Mouse (Mus musculus): Measurements from ENCODE around the gene Suv39h1. TPM values are rescaled to one million over a fixed set of nuclear protein-coding genes. Genes with fewer than 3 reads are reported as not detected.
"Not testable (repeated sequence)": the region's sequence is repeated elsewhere in the genome, so short reads cannot be mapped to it uniquely, and the experiment has no call there.

Gene Suv39h1
- total RNA-seq, 2 experiments from 2014 or later, result 4.1 to 5.0 TPM

DNA sequence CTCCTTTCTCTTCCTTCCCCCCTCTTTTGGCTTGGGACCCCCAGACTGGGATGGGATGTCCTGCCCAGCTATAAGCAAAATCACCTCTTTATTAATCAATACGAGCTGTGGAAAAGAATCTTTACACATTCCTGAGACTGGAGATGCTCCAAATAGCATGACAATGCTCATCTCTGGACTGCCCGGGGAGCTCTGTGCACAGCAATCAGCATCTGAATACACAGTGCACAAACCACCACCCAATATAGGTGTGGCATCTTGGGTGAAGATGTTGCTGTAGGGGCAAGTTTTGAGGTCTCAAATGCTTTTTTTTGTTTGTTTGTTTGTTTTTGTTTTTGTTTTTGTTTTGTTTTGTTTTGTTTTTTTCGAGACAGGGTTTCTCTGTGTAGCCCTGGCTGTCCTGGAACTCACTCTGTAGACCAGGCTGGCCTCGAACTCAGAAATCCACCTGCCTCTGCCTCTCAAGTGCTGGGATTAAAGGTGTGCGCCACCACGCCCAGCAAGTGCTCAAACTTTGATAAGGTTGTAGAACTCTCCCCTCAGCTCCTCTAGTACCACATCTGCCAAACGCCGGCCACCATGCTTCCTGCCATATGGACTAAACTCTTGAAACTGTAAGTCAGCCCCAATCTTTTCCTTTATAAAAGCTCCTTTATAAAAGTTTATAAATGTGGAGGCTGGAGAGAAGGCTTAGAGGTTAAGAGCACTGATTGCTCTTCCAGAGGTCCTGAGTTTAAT, 23.3 kb downstream of the Suv39h1 start:
- intact Hi-C loops (cut with DNase I); DNase-seq (ENCODE audit: low spot score): not testable (repeated sequence)

DNA sequence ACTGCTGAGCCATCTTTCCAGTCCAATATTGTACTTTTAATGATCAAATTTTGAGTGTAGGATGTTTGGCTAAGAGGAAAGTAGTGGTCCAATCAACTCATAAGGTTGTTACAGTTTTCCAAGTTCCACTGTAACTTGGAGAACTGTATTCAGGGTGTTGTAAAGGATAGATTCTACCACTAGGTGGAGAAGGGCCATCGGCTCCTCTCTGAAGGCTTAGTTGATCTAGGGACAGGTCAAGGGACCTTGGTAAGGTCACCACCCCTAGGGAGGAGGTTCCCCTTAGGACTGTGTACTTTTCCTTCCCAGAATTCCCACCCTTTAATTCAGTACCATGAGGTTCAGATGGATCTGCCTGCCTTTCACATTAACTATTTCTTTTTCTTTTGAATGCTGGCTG, 41.6 kb downstream of the Suv39h1 start:
- no peak for DNase-seq (ENCODE audit: low spot score)
- intact Hi-C loops (cut with DNase I), result no loop called here

- intact Hi-C loops (cut with DNase I), result no loop called here
- no peak for DNase-seq (ENCODE audit: low spot score)
These were observed 47.7 kb downstream of the Suv39h1 start for GRCm38 (mm10) chrX:8026811-8027210.

GRCm38 (mm10) chrX:8024795-8025194, 49.8 kb downstream of the Suv39h1 start:
- intact Hi-C loops (cut with DNase I), result no loop called here
- DNase-seq (ENCODE audit: low spot score), result no peak

- no peak for DNase-seq (ENCODE audit: low spot score)
- intact Hi-C loops (cut with DNase I), result no loop called here
These were observed 54.3 kb downstream of the Suv39h1 start for GRCm38 (mm10) chrX:8020111-8020778.

- no peak for DNase-seq (ENCODE audit: low spot score)
- intact Hi-C loops (cut with DNase I), result no loop called here
These were observed 56.3 kb downstream of the Suv39h1 start, which contains the start of gene Glod5 for GRCm38 (mm10) chrX:8018286-8018685. Glod5 (minus strand) TSS chrX:8018492.

DNA sequence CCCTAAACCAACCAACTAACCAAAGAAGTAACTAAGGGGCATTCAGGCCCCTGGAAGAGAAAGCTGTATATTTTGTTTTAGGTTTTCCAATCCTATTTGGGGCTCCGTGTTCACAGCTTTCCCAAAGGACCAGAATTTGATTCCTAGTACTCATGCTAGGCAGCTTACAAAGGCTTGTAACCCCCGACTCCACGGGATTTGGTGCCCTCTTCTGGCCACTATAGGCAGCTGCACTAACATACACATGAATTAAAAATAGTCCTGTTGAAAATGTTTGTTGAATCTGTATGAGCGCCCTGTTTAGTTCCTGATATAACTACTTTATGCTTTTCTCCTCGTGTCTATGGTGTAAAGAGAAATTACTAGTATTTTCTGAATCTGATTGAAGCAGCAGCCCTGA, 57.4 kb downstream of the Suv39h1 start:
- intact Hi-C loops (cut with DNase I), result loop anchor here (2.0 kb wide), 2 partner anchors 100 to 162 kb away; no protein-coding TSS in a partner anchor
- no peak for DNase-seq (ENCODE audit: low spot score)

DNA sequence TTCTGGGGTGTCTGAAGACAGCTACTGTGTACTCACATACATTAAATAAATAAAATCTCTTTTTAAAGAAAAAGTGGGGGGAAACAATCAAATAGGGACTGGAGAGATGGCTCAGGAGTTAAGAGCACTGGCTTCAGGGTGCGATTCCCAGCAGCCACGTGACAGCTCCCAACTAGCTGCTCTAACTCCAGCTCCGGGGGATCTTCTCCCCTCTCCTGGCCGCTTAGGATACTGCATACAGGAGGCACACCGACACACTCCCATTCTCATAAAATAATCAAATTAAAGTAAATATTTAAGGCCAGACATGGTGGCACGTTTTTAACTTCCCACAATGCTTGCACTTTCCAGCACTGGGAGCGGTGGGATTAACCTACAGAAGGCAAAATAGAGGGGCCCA, 58.9 kb downstream of the Suv39h1 start:
- not testable (repeated sequence) for DNase-seq (ENCODE audit: low spot score)
- intact Hi-C loops (cut with DNase I), result loop anchor here (2.0 kb wide), 2 partner anchors 99 to 161 kb away; no protein-coding TSS in a partner anchor

- intact Hi-C loops (cut with DNase I), result no loop called here
- no peak for DNase-seq (ENCODE audit: low spot score)
These were observed 60.8 kb downstream of the Suv39h1 start for GRCm38 (mm10) chrX:8013569-8014314.

DNA sequence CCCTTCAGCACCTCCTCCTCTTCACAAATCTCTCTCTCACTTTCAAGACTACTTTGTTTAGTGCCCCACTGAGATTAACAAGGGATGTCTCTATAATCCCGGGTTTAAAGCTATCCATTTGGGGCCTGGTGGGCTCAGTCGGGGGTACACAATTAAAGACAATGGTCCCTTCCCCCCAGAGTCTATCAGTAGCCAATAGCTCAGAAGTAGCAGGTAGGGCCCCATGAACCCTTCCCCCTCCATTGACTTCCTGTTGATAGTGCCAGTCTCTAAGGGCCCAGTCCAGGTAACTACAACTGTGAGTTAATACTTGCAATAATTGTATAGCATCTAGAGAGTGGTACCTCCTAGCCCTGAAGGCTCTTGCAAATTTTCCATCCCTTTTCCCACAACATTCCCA, 61.4 kb downstream of the Suv39h1 start:
- no peak for DNase-seq (ENCODE audit: low spot score)
- intact Hi-C loops (cut with DNase I), result no loop called here

Other genes with a start within 250 kb of the Suv39h1 start
- 10 to 100 TPM; 25.7 to 28.5 TPM for gene Otud5, start 233.4 kb downstream of the Suv39h1 start, total RNA-seq (2021)
- 1 to 10 TPM; 2.2 to 3.1 TPM for gene Pim2, start 196.5 kb downstream of the Suv39h1 start, total RNA-seq (2021)
- 10 to 100 TPM; 11.0 to 17.0 TPM for gene Slc35a2, start 190.7 kb downstream of the Suv39h1 start, total RNA-seq (2021)
- 10 to 100 TPM; 22.1 to 22.7 TPM for gene Pqbp1, start 175.5 kb downstream of the Suv39h1 start, total RNA-seq (2021)
- 10 to 100 TPM; 49.5 to 50.1 TPM for gene Timm17b, start 175.4 kb downstream of the Suv39h1 start, total RNA-seq (2021)
- gene Gm10491, start 166.9 kb downstream of the Suv39h1 start, total RNA-seq (2021), result not detected
- gene Gm10490, start 165.2 kb downstream of the Suv39h1 start, total RNA-seq (2021), result not detected
- gene Pcsk1n, start 154.9 kb downstream of the Suv39h1 start, total RNA-seq (2021), result under 1 TPM in 1 of 2 experiments, not detected in 1; 0.11 TPM
- not detected for gene Eras, start 146.2 kb downstream of the Suv39h1 start, total RNA-seq (2021)
- gene Hdac6, start 126.9 kb downstream of the Suv39h1 start, total RNA-seq (2021), result 10 to 100 TPM in 1 of 2 experiments, 1 to 10 TPM in 1; 9.9 to 12.4 TPM
- under 1 TPM in 1 of 2 experiments, not detected in 1; 0.53 TPM for gene Gata1, start 96.7 kb downstream of the Suv39h1 start, total RNA-seq (2021)
- gene Glod5, start 56.3 kb downstream of the Suv39h1 start, total RNA-seq (2021), result not detected
- 1 to 10 TPM; 1.8 to 2.3 TPM for gene Was, start 15.7 kb upstream of the Suv39h1 start, total RNA-seq (2021)
- 10 to 100 TPM; 43.6 to 46.6 TPM for gene Wdr13, start 58.1 kb upstream of the Suv39h1 start, total RNA-seq (2021)
- gene Rbm3, start 71.1 kb upstream of the Suv39h1 start, total RNA-seq (2021), result 10 to 100 TPM; 58.8 to 85.0 TPM
- gene Tbc1d25, start 101.4 kb upstream of the Suv39h1 start, total RNA-seq (2021), result 1 to 10 TPM; 4.2 to 4.3 TPM
- 10 to 100 TPM; 19.6 to 22.6 TPM for gene Ebp, start 118.8 kb upstream of the Suv39h1 start, total RNA-seq (2021)
- gene Porcn, start 131.8 kb upstream of the Suv39h1 start, total RNA-seq (2021), result 1 to 10 TPM; 1.9 to 2.6 TPM
- gene Ftsj1, start 177.6 kb upstream of the Suv39h1 start, total RNA-seq (2021), result 10 to 100 TPM; 10.3 to 10.7 TPM
- under 1 TPM; 0.49 to 0.81 TPM for gene Slc38a5, start 196.4 kb upstream of the Suv39h1 start, total RNA-seq (2021)

Measured in heart, postnatal 25 days (tissue).